Mouse (Mus musculus) v-Abl transformed pro-B cells (cell line): ENCODE data around the gene Mcrip1.

ENCODE experiments used
- in situ Hi-C, 2 experiments: fragments of 400-800 bp; cut with MboI; formaldehyde crosslinking; loops; one replicate each; pipeline ENCODE4 v1.15.1; 2025; ENCODE audit not compliant: unreplicated experiment in 2 of 2

The Mcrip1 gene

GRCm38 (mm10) chr11:120549168-120549945 is at the start of gene Mcrip1:
Gene Mcrip1 (minus strand): TSS chr11:120549727.
- in situ Hi-C loops: no loop called here

GRCm38 (mm10) chr11:120598990-120599549 is 49.5 kb upstream of the Mcrip1 start:
- in situ Hi-C loops: no loop called here

GRCm38 (mm10) chr11:120598283-120598989 is 48.9 kb upstream of the Mcrip1 start, which contains the start of the genes Alyref and Anapc11:
Gene Alyref (minus strand): TSS chr11:120598365.
Gene Anapc11 (plus strand): TSS chr11:120598421.
- in situ Hi-C loops: no loop called here

GRCm38 (mm10) chr11:120597240-120598235 is 48.0 kb upstream of the Mcrip1 start:
- in situ Hi-C loops: no loop called here

GRCm38 (mm10) chr11:120588531-120588930 is 39.0 kb upstream of the Mcrip1 start:
- in situ Hi-C loops: no loop called here

GRCm38 (mm10) chr11:120583937-120584336 is 34.4 kb upstream of the Mcrip1 start:
- in situ Hi-C loops: loop anchor here in 1 of 2 experiments (5.0 kb wide), 1 partner anchor 33 kb away; the partner anchor contains the start of gene Pcyt2

- in situ Hi-C loops: loop anchor here in 1 of 2 experiments (5.0 kb wide), 1 partner anchor 34 kb away; the partner anchor contains the start of gene Pcyt2
These were observed 33.4 kb upstream of the Mcrip1 start for GRCm38 (mm10) chr11:120582982-120583293.

- in situ Hi-C loops: loop anchor here in 1 of 2 experiments (5.0 kb wide), 1 partner anchor 35 kb away; the partner anchor contains the start of gene Pcyt2
These were observed 32.9 kb upstream of the Mcrip1 start for GRCm38 (mm10) chr11:120582268-120582981.

- in situ Hi-C loops: loop anchor here in 1 of 2 experiments (5.0 kb wide), 1 partner anchor 36 kb away; the partner anchor contains the start of gene Pcyt2
These were observed 32.2 kb upstream of the Mcrip1 start, which contains the start of gene Arhgdia for GRCm38 (mm10) chr11:120581490-120582267. Gene Arhgdia (minus strand): TSS chr11:120581624.

- in situ Hi-C loops: loop anchor here in 1 of 2 experiments (5.0 kb wide), 1 partner anchor 36 kb away; the partner anchor contains the start of gene Pcyt2
These were observed 31.4 kb upstream of the Mcrip1 start for GRCm38 (mm10) chr11:120580871-120581331.

- in situ Hi-C loops: loop anchor here in 1 of 2 experiments (5.0 kb wide), 1 partner anchor 37 kb away; the partner anchor contains the start of gene Pcyt2
These were observed 30.7 kb upstream of the Mcrip1 start for GRCm38 (mm10) chr11:120580190-120580589.

- in situ Hi-C loops: loop anchor here (5.0 kb wide), 3 partner anchors 38 to 92 kb away; partner anchors contain the start of gene Pcyt2 (in 2 of the 2)
These were observed 30.0 kb upstream of the Mcrip1 start for GRCm38 (mm10) chr11:120579316-120580107.

- in situ Hi-C loops: loop anchor here in 1 of 2 experiments (5.0 kb wide), 3 partner anchors 39 to 91 kb away; partner anchors contain the start of gene Pcyt2
These were observed 29.2 kb upstream of the Mcrip1 start for GRCm38 (mm10) chr11:120578694-120579243.

GRCm38 (mm10) chr11:120578024-120578693 is 28.6 kb upstream of the Mcrip1 start:
- in situ Hi-C loops: loop anchor here in 1 of 2 experiments (5.0 kb wide), 3 partner anchors 39 to 91 kb away; partner anchors contain the start of gene Pcyt2

- in situ Hi-C loops: loop anchor here in 1 of 2 experiments (5.0 kb wide), 3 partner anchors 40 to 90 kb away; partner anchors contain the start of gene Pcyt2
These were observed 27.9 kb upstream of the Mcrip1 start for GRCm38 (mm10) chr11:120577211-120578023.
